Mouse (Mus musculus): ENCODE measurements around the gene Adgrl4. TPM values are rescaled to one million over a fixed set of nuclear protein-coding genes. Genes with fewer than 3 reads are reported as not detected.

The Adgrl4 gene
- polyA plus RNA-seq, 1 experiment, result not detected

DNA sequence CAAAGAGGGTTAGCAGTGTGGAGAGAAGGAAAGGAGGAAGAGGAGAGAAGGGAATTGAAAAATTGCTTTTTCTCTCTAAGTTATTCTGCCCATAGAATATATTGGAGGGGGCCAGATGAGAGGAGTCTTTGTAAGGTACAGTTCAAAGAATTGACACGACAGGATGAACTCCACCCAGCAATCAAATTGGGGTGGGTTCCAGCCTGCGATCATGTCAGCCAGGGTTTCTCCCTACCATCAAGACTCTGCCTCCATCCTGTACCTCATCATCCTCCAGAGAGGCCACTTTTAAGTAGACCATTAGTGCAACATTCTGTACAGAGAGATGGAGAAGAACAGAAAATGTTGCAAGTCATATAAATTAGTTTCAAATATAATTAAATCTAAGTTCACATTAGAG, 2.3 kb downstream of the Adgrl4 start:
- no peak overlapping the region for H3K4me3 ChIP-seq
- TF ChIP-seq SRF (IDR thresholded peaks at IDR 0.05; ENCODE audit: control insufficient read depth, insufficient read length, low read depth) (no peak), USF1 (IDR thresholded peaks at IDR 0.05; ENCODE audit: low read depth) (no peak), MYOG (IDR thresholded peaks at IDR 0.05; ENCODE audit: control insufficient read depth in 1 of 3, insufficient read depth in 1 of 3, insufficient read length in 2 of 3, low read depth in 2 of 3) (no peak), CEBPB (IDR thresholded peaks at IDR 0.05; ENCODE audit: insufficient read depth, poor library complexity, severe bottlenecking) (no peak), TCF3 (IDR thresholded peaks at IDR 0.05; ENCODE audit: insufficient read length, low read depth) (no peak), MAX (IDR thresholded peaks at IDR 0.05; ENCODE audit: low read depth) (no peak)
- no peaks in the 10 kb centered on the region for H3K36me3 ChIP-seq (ENCODE audit: control insufficient read depth, insufficient read depth)
- no peaks in the 10 kb centered on the region for H3K79me2 ChIP-seq (ENCODE audit: control insufficient read depth, insufficient read depth)
- no peaks in the 10 kb centered on the region for H3K27me3 ChIP-seq (ENCODE audit: control insufficient read depth, insufficient read depth, insufficient read length)
- no peak overlapping the region for H3ac ChIP-seq (ENCODE audit: control insufficient read depth, insufficient read length)
- no peak overlapping the region for H3K4me2 ChIP-seq (ENCODE audit: low read depth)

GRCm38 (mm10) chr3:151442026-151442425, 4.3 kb downstream of the Adgrl4 start:
- Histone ChIP-seq H3K4me2 (ENCODE audit: low read depth) (no peak overlapping the region), H3K27me3 (ENCODE audit: control insufficient read depth, insufficient read depth, insufficient read length) (no peaks in the 10 kb centered on the region), H3K4me3 (no peak overlapping the region), H3K36me3 (ENCODE audit: control insufficient read depth, insufficient read depth) (no peaks in the 10 kb centered on the region), H3ac (ENCODE audit: control insufficient read depth, insufficient read length) (no peak overlapping the region), H3K79me2 (ENCODE audit: control insufficient read depth, insufficient read depth) (no peaks in the 10 kb centered on the region)
- TF ChIP-seq MYOG (IDR thresholded peaks at IDR 0.05; ENCODE audit: control insufficient read depth in 1 of 3, insufficient read depth in 1 of 3, insufficient read length in 2 of 3, low read depth in 2 of 3) (no peak), TCF12 (IDR thresholded peaks at IDR 0.05; ENCODE audit: insufficient read depth, poor library complexity, severe bottlenecking) (no peak), USF1 (IDR thresholded peaks at IDR 0.05; ENCODE audit: low read depth) (no peak), POLR2A (IDR thresholded peaks at IDR 0.05; ENCODE audit: insufficient read length, low read depth) (no peak), E2F4 (IDR thresholded peaks at IDR 0.05; ENCODE audit: insufficient read depth) (no peak), SRF (IDR thresholded peaks at IDR 0.05; ENCODE audit: control insufficient read depth, insufficient read length, low read depth) (no peak), MAX (IDR thresholded peaks at IDR 0.05; ENCODE audit: low read depth) (no peak), REST (IDR thresholded peaks at IDR 0.05; ENCODE audit: insufficient read depth, insufficient read length) (no peak), CEBPB (IDR thresholded peaks at IDR 0.05; ENCODE audit: insufficient read depth, poor library complexity, severe bottlenecking) (no peak), POLR2AphosphoS2 (IDR thresholded peaks at IDR 0.05; ENCODE audit: insufficient read length, low read depth) (no peak), MYOD1 (IDR thresholded peaks at IDR 0.05; ENCODE audit: control insufficient read depth in 1 of 3, insufficient read length in 2 of 3, low read depth in 2 of 3) (no peak), TCF3 (IDR thresholded peaks at IDR 0.05; ENCODE audit: insufficient read length, low read depth) (no peak)

- Histone ChIP-seq H3ac (ENCODE audit: control insufficient read depth, insufficient read length) (no peak overlapping the region), H3K27me3 (ENCODE audit: control insufficient read depth, insufficient read depth, insufficient read length) (no peaks in the 10 kb centered on the region), H3K79me2 (ENCODE audit: control insufficient read depth, insufficient read depth) (no peaks in the 10 kb centered on the region), H3K4me3 (no peak overlapping the region), H3K36me3 (ENCODE audit: control insufficient read depth, insufficient read depth) (no peaks in the 10 kb centered on the region), H3K4me2 (ENCODE audit: low read depth) (no peak overlapping the region)
- TF ChIP-seq SRF (IDR thresholded peaks at IDR 0.05; ENCODE audit: control insufficient read depth, insufficient read length, low read depth), result no peak
- no peak for TF ChIP-seq MAX (IDR thresholded peaks at IDR 0.05; ENCODE audit: low read depth)
- no peak for TF ChIP-seq TCF3 (IDR thresholded peaks at IDR 0.05; ENCODE audit: insufficient read length, low read depth)
- TF ChIP-seq REST (IDR thresholded peaks at IDR 0.05; ENCODE audit: insufficient read depth, insufficient read length), result no peak
- no peak for TF ChIP-seq TCF12 (IDR thresholded peaks at IDR 0.05; ENCODE audit: insufficient read depth, poor library complexity, severe bottlenecking)
- TF ChIP-seq E2F4 (IDR thresholded peaks at IDR 0.05; ENCODE audit: insufficient read depth), result no peak
- TF ChIP-seq MYOG (IDR thresholded peaks at IDR 0.05; ENCODE audit: control insufficient read depth in 1 of 3, insufficient read depth in 1 of 3, insufficient read length in 2 of 3, low read depth in 2 of 3), result no peak
- no peak for TF ChIP-seq MYOD1 (IDR thresholded peaks at IDR 0.05; ENCODE audit: control insufficient read depth in 1 of 3, insufficient read length in 2 of 3, low read depth in 2 of 3)
- no peak for TF ChIP-seq USF1 (IDR thresholded peaks at IDR 0.05; ENCODE audit: low read depth)
- TF ChIP-seq POLR2AphosphoS2 (IDR thresholded peaks at IDR 0.05; ENCODE audit: insufficient read length, low read depth), result no peak
These were observed 5.8 kb downstream of the Adgrl4 start for GRCm38 (mm10) chr3:151443486-151443885.

DNA sequence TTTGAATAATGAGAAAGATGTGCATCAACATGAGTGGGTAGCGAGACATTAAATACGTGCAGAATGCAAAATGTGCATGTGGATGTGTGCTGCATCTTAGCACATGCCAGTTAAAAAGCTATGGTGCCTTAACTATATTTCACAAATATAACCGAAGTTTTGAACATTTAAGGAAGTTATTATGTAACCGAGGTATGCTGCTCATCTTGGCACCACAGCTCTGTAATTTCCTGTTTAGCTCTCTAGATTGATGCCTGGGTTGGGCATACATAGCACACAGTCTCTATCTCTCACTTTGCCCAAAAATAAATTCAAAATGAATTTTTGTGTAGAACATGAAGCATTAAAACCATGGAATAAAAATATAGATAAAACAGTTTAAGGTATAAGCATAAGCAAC, 6.6 kb downstream of the Adgrl4 start:
- H3K4me2 ChIP-seq (ENCODE audit: low read depth), result no peak overlapping the region
- no peak overlapping the region for H3ac ChIP-seq (ENCODE audit: control insufficient read depth, insufficient read length)
- TF ChIP-seq MYOD1 (IDR thresholded peaks at IDR 0.05; ENCODE audit: control insufficient read depth in 1 of 3, insufficient read length in 2 of 3, low read depth in 2 of 3) (no peak), E2F4 (IDR thresholded peaks at IDR 0.05; ENCODE audit: insufficient read depth) (no peak), POLR2AphosphoS2 (IDR thresholded peaks at IDR 0.05; ENCODE audit: insufficient read length, low read depth) (no peak), MAX (IDR thresholded peaks at IDR 0.05; ENCODE audit: low read depth) (no peak), SRF (IDR thresholded peaks at IDR 0.05; ENCODE audit: control insufficient read depth, insufficient read length, low read depth) (no peak), TCF12 (IDR thresholded peaks at IDR 0.05; ENCODE audit: insufficient read depth, poor library complexity, severe bottlenecking) (no peak), TCF3 (IDR thresholded peaks at IDR 0.05; ENCODE audit: insufficient read length, low read depth) (no peak), CEBPB (IDR thresholded peaks at IDR 0.05; ENCODE audit: insufficient read depth, poor library complexity, severe bottlenecking) (no peak), USF1 (IDR thresholded peaks at IDR 0.05; ENCODE audit: low read depth) (no peak), REST (IDR thresholded peaks at IDR 0.05; ENCODE audit: insufficient read depth, insufficient read length) (no peak), POLR2A (IDR thresholded peaks at IDR 0.05; ENCODE audit: insufficient read length, low read depth) (no peak)
- H3K27me3 ChIP-seq (ENCODE audit: control insufficient read depth, insufficient read depth, insufficient read length), result no peaks in the 10 kb centered on the region
- no peak overlapping the region for H3K4me3 ChIP-seq
- H3K79me2 ChIP-seq (ENCODE audit: control insufficient read depth, insufficient read depth), result no peaks in the 10 kb centered on the region
- H3K36me3 ChIP-seq (ENCODE audit: control insufficient read depth, insufficient read depth), result no peaks in the 10 kb centered on the region

DNA sequence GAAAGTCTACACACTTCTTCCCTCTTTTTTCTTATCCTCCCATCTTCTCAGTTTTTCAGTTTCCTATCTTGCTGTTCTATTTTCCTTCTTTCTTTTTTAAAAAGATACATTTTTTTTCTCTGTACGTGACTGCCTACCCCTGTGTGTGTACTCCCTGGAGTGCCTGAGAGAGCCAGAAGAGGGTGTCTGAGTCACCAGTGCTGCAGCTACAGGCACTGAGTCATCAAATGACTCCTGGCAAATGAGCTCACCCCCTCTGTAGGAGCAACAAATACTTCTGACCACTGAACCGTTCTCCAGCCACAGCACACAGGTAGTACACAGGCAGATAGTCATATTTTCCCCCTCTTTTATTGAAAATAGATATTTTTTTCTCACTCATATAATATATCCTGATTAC, 8.2 kb downstream of the Adgrl4 start:
- no peaks in the 10 kb centered on the region for H3K79me2 ChIP-seq (ENCODE audit: control insufficient read depth, insufficient read depth)
- TF ChIP-seq MYOG (IDR thresholded peaks at IDR 0.05; ENCODE audit: control insufficient read depth in 1 of 3, insufficient read depth in 1 of 3, insufficient read length in 2 of 3, low read depth in 2 of 3), result no peak
- no peak for TF ChIP-seq REST (IDR thresholded peaks at IDR 0.05; ENCODE audit: insufficient read depth, insufficient read length)
- H3K4me3 ChIP-seq, result no peak overlapping the region
- no peaks in the 10 kb centered on the region for H3K27me3 ChIP-seq (ENCODE audit: control insufficient read depth, insufficient read depth, insufficient read length)
- H3K4me2 ChIP-seq (ENCODE audit: low read depth), result peak overlapping the region; percentile 77
- no peaks in the 10 kb centered on the region for H3K36me3 ChIP-seq (ENCODE audit: control insufficient read depth, insufficient read depth)
- no peak overlapping the region for H3ac ChIP-seq (ENCODE audit: control insufficient read depth, insufficient read length)
